Mouse (Mus musculus): ENCODE results near the gene Xrcc3.

DNA sequence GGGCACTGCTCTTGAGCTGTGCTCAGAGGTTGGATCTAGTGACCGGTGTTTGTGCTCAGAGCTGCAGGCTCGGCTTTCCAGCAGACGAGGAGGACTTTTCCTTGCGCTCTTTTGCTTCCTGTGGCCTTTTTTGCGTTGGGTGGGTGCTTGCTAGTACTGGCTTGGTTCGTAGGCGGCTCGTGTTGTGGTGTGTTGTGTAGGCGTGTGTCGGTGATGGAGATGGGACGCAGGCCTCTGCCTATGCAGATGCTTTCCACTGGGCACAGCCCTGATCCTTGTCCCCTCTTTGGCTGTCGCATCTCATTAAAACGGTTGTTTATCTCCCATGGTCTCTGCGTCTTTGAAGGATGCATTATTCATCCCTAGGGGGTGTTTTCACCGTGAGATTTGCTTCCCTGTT, 38.8 kb downstream of the Xrcc3 start:
- TF ChIP-seq CTCF (IDR thresholded peaks at IDR 0.05; ENCODE audit: control insufficient read depth, insufficient read depth, insufficient read length), result no peak
- TF ChIP-seq USF1 (IDR thresholded peaks at IDR 0.05; ENCODE audit: low read depth), result no peak

All from C2C12 (cell line).